Mouse (Mus musculus): ENCODE measurements around the gene Muc13.

Gene Muc13

GRCm38 (mm10) chr16:33793846-33794791 lies at the start of gene Muc13:
Gene Muc13, plus strand, starts transcription at chr16:33794037.
- no peak for DNase-seq

- no peak for DNase-seq
These were observed 49.0 kb upstream of the Muc13 start for GRCm38 (mm10) chr16:33744622-33745419.

GRCm38 (mm10) chr16:33745457-33745856 lies 48.4 kb upstream of the Muc13 start:
- DNase-seq: no peak

GRCm38 (mm10) chr16:33746074-33746676 lies 47.7 kb upstream of the Muc13 start:
- no peak for DNase-seq

GRCm38 (mm10) chr16:33747346-33747954 lies 46.4 kb upstream of the Muc13 start:
- no peak for DNase-seq

- no peak for DNase-seq
These were observed 45.8 kb upstream of the Muc13 start for GRCm38 (mm10) chr16:33747994-33748393.

GRCm38 (mm10) chr16:33751152-33751551 lies 42.7 kb upstream of the Muc13 start:
- peak; percentile 47 for DNase-seq

GRCm38 (mm10) chr16:33751590-33751989 lies 42.2 kb upstream of the Muc13 start:
- peak; percentile 69 for DNase-seq

- no peak for DNase-seq
These were observed 40.8 kb upstream of the Muc13 start for GRCm38 (mm10) chr16:33752904-33753578.

GRCm38 (mm10) chr16:33755293-33755692 lies 38.5 kb upstream of the Muc13 start:
- peak; percentile 53 for DNase-seq

- peak; percentile 57 for DNase-seq
These were observed 37.9 kb upstream of the Muc13 start for GRCm38 (mm10) chr16:33755961-33756360.

- peak; percentile 32 for DNase-seq
These were observed 37.4 kb upstream of the Muc13 start for GRCm38 (mm10) chr16:33756396-33756795.

- no peak for DNase-seq
These were observed 34.6 kb upstream of the Muc13 start for GRCm38 (mm10) chr16:33759207-33759606.

- no peak for DNase-seq
These were observed 33.3 kb upstream of the Muc13 start for GRCm38 (mm10) chr16:33760542-33760941.

GRCm38 (mm10) chr16:33760996-33761395 lies 32.8 kb upstream of the Muc13 start:
- no peak for DNase-seq

GRCm38 (mm10) chr16:33764501-33765193 lies 29.2 kb upstream of the Muc13 start:
- no peak for DNase-seq

GRCm38 (mm10) chr16:33765477-33765876 lies 28.4 kb upstream of the Muc13 start:
- DNase-seq: no peak

GRCm38 (mm10) chr16:33766309-33766708 lies 27.5 kb upstream of the Muc13 start:
- no peak for DNase-seq

GRCm38 (mm10) chr16:33766757-33767156 lies 27.1 kb upstream of the Muc13 start:
- peak; percentile 17 for DNase-seq

GRCm38 (mm10) chr16:33768491-33769278 lies 25.2 kb upstream of the Muc13 start:
- no peak for DNase-seq

- no peak for DNase-seq
These were observed 24.0 kb upstream of the Muc13 start for GRCm38 (mm10) chr16:33769848-33770247.
